Mouse (Mus musculus) midbrain, embryonic 11.5 days (tissue): ENCODE results near the gene Cd320. TPM values are rescaled to one million over a fixed set of nuclear protein-coding genes. Genes with fewer than 3 reads are reported as not detected.

Experiments
- ATAC-seq: fragments of 200-750 bp; cut with Nextera tagmentation; 2 replicates; pipeline ENCODE4 v1.8.0; 2017; ENCODE audit warnings: moderate TSS enrichment, moderate library complexity; ENCODE audit not compliant: low FRiP score
- DNase-seq: peaks from one replicate; pipeline ENCODE4 v3.0.0; 2015; ENCODE audit warnings: low spot score; ENCODE audit errors: missing footprints
- H3K27ac ChIP-seq: fragments of 300-500 bp; sonication (generic); 2 replicates; pipeline ENCODE4 v1.5.1; 2014; ENCODE audit warnings: low read depth, low read length
- H3K27me3 ChIP-seq: fragments of 300-500 bp; sonication (generic); 2 replicates; pipeline ENCODE4 v1.6.1; 2014; ENCODE audit warnings: mild to moderate bottlenecking, low read length, moderate library complexity, mixed read lengths; ENCODE audit not compliant: control insufficient read depth, insufficient read depth
- H3K36me3 ChIP-seq: fragments of 300-500 bp; sonication (generic); 2 replicates; pipeline ENCODE4 v1.6.1; 2014; ENCODE audit warnings: mild to moderate bottlenecking, low read length, moderate library complexity, mixed read lengths; ENCODE audit not compliant: control insufficient read depth, insufficient read depth
- H3K4me1 ChIP-seq: fragments of 300-500 bp; sonication (generic); 2 replicates; pipeline ENCODE4 v1.6.1; 2014; ENCODE audit warnings: low read length; ENCODE audit not compliant: control insufficient read depth, insufficient read depth
- H3K4me2 ChIP-seq: fragments of 300-500 bp; sonication (generic); 2 replicates; pipeline ENCODE4 v1.6.1; 2014; ENCODE audit warnings: mild to moderate bottlenecking, moderate library complexity
- H3K4me3 ChIP-seq: fragments of 300-500 bp; sonication (generic); 2 replicates; pipeline ENCODE4 v1.5.1; 2014; ENCODE audit warnings: low read depth, low read length
- H3K9ac ChIP-seq: fragments of 300-500 bp; sonication (generic); 2 replicates; pipeline ENCODE4 v1.6.1; 2014; ENCODE audit warnings: low read length
- H3K9me3 ChIP-seq: fragments of 300-500 bp; sonication (generic); 2 replicates; pipeline ENCODE4 v1.6.1; 2016; ENCODE audit warnings: low read length; ENCODE audit not compliant: control insufficient read depth
- WGBS: fragments of 180-500 bp; shearing (Covaris S2); extraction: QIAGEN DNeasy Blood & Tissue Kit; methylation state at CpG from one replicate; pipeline ENCODE4 v1.1.7; 2014; 5-methylcytosine and 5-hydroxymethylcytosine counted together
- polyA plus RNA-seq: library from polyadenylated mRNA; unstranded; fragments of >200 nt; fragmentation: Nextera tagmentation; extraction: Ambion mirVana; gene quantifications from 2 replicates; pipeline ENCODE4 v1.2.1, GENCODE M21; 2014

Cd320 gene
- polyA plus RNA-seq = 67.5 and 70.5 TPM in 2 replicates

- no peaks in the 10 kb centered on the region for H3K9me3 ChIP-seq
- peak within 1 kb of the TSS; percentile 79 for H3K9ac ChIP-seq
- DNase-seq = peak; percentile 99
- peak within 1 kb of the TSS; percentile 94 for H3K4me2 ChIP-seq
- H3K27me3 ChIP-seq = no peaks in the 10 kb centered on the region
- H3K36me3 ChIP-seq = no peaks in the 10 kb centered on the region
- peak within 1 kb of the TSS; percentile 3; the same call in 1 of the 2 replicates for H3K27ac ChIP-seq
- H3K4me1 ChIP-seq = peaks cover 10% of the 10 kb centered on the region
- H3K4me3 ChIP-seq = peak within 1 kb of the TSS; percentile 85
- under 1% methylated on average over 45 of the region's 45 CpGs for WGBS
- peak; percentile 94 for ATAC-seq
Observed at GRCm38 (mm10) chr17:33842966-33843795, at the start of gene Cd320. Cd320 (plus strand) TSS chr17:33843091.

GRCm38 (mm10) chr17:33798306-33798705, 44.6 kb upstream of the Cd320 start:
- Histone ChIP-seq H3K4me3 (no peak overlapping the region), H3K36me3 (no peaks in the 10 kb centered on the region), H3K9me3 (no peaks in the 10 kb centered on the region), H3K4me1 (no peaks in the 10 kb centered on the region), H3K27me3 (no peaks in the 10 kb centered on the region), H3K27ac (no peak overlapping the region), H3K9ac (no peak overlapping the region), H3K4me2 (no peak overlapping the region)
- 63% methylated on average over 3 of the region's 3 CpGs for WGBS
- ATAC-seq = no peak
- no peak for DNase-seq

- Histone ChIP-seq H3K36me3 (no peaks in the 10 kb centered on the region), H3K27ac (no peak overlapping the region), H3K9me3 (no peaks in the 10 kb centered on the region), H3K4me3 (no peak overlapping the region), H3K4me2 (no peak overlapping the region), H3K27me3 (no peaks in the 10 kb centered on the region), H3K9ac (no peak overlapping the region), H3K4me1 (no peaks in the 10 kb centered on the region)
- ATAC-seq (no peak), DNase-seq (no peak)
- 70% methylated on average over 1 of the region's 1 CpGs for WGBS
Observed at GRCm38 (mm10) chr17:33799277-33799676, 43.6 kb upstream of the Cd320 start.

DNA sequence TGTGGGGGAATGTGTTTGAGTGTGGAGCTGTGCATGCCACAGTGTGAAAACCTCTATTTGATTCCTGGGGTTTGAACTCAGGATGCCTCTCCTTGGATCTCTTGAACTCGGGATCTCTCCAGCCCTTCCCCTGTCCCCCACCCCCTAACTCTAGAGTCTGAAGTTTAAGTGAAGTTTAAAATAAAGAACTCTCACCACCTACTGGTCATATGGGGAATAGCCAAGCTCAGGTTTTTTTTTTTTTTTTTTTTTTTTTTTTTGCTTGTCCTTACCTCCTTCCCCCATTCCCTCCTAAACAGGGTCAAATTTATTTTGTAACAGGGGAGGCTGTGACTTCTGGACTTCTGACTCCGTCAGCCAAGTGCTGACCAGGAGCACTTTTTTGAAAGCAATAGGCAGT, 40.7 kb upstream of the Cd320 start:
- no peaks in the 10 kb centered on the region for H3K4me1 ChIP-seq
- peak; percentile 90 for DNase-seq
- H3K27me3 ChIP-seq = no peaks in the 10 kb centered on the region
- H3K36me3 ChIP-seq = no peaks in the 10 kb centered on the region
- 13% methylated on average over 2 of the region's 2 CpGs for WGBS
- no peak for ATAC-seq
- H3K9me3 ChIP-seq = no peaks in the 10 kb centered on the region
- no peak overlapping the region for H3K4me3 ChIP-seq
- no peak overlapping the region for H3K27ac ChIP-seq
- H3K4me2 ChIP-seq = no peak overlapping the region
- no peak overlapping the region for H3K9ac ChIP-seq

DNA sequence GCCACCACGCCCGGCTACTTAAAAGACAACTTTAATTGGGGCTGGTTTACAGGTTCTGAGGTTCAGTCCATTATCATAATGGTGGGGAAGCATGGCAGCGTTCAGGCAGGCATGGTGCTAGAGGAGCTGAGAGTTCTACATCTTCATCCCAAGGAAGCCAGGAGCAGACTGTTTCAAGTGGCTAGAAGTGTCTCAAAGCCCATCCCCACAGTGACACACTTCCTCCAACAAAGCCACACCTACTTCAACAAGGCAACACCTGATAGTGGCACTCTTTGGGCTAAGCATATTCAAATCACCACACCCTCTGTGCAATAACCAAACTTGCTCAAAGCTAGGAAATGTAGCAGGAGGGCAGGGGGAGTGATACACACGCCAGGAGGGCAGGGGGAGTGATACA, 38.7 kb upstream of the Cd320 start:
- Histone ChIP-seq H3K9ac (no peak overlapping the region), H3K9me3 (no peaks in the 10 kb centered on the region), H3K4me3 (no peak overlapping the region), H3K27me3 (no peaks in the 10 kb centered on the region), H3K36me3 (no peaks in the 10 kb centered on the region), H3K27ac (no peak overlapping the region), H3K4me1 (no peaks in the 10 kb centered on the region), H3K4me2 (no peak overlapping the region)
- 67% methylated on average over 4 of the region's 4 CpGs for WGBS
- DNase-seq = no peak
- ATAC-seq = no peak

GRCm38 (mm10) chr17:33804745-33805144, 38.1 kb upstream of the Cd320 start:
- WGBS = 48% methylated on average over 1 of the region's 1 CpGs
- no peaks in the 10 kb centered on the region for H3K9me3 ChIP-seq
- no peak overlapping the region for H3K4me3 ChIP-seq
- H3K27ac ChIP-seq = no peak overlapping the region
- no peaks in the 10 kb centered on the region for H3K4me1 ChIP-seq
- H3K9ac ChIP-seq = no peak overlapping the region
- H3K27me3 ChIP-seq = no peaks in the 10 kb centered on the region
- ATAC-seq (no peak), DNase-seq (no peak)
- no peak overlapping the region for H3K4me2 ChIP-seq
- no peaks in the 10 kb centered on the region for H3K36me3 ChIP-seq

- Histone ChIP-seq H3K4me3 (no peak overlapping the region), H3K27me3 (peaks cover 3% of the 10 kb centered on the region; the same call in 1 of the 2 replicates), H3K4me1 (0 out of 2 replicates have a peak, but pooled peaks cover 2% of the 10 kb centered on the region), H3K9ac (no peak overlapping the region), H3K36me3 (no peaks in the 10 kb centered on the region), H3K9me3 (no peaks in the 10 kb centered on the region), H3K27ac (no peak overlapping the region), H3K4me2 (no peak overlapping the region)
- DNase-seq (no peak), ATAC-seq (no peak)
- WGBS = 61% methylated on average over 8 of the region's 9 CpGs
Observed at GRCm38 (mm10) chr17:33807181-33807888, 35.6 kb upstream of the Cd320 start.

- Histone ChIP-seq H3K27ac (no peak overlapping the region), H3K9me3 (no peaks in the 10 kb centered on the region), H3K4me1 (0 out of 2 replicates have a peak, but pooled peaks cover 2% of the 10 kb centered on the region), H3K36me3 (no peaks in the 10 kb centered on the region), H3K4me3 (no peak overlapping the region), H3K4me2 (no peak overlapping the region), H3K27me3 (peaks cover 3% of the 10 kb centered on the region; the same call in 1 of the 2 replicates), H3K9ac (no peak overlapping the region)
- no peak for ATAC-seq
- 42% methylated on average over 10 of the region's 10 CpGs for WGBS
- no peak for DNase-seq
Observed at GRCm38 (mm10) chr17:33808192-33808591, 34.7 kb upstream of the Cd320 start.
